Mouse (Mus musculus) gastrocnemius, postnatal 25 days (tissue): ENCODE data around the gene Dao. TPM values are rescaled to one million over a fixed set of nuclear protein-coding genes. Genes with fewer than 3 reads are reported as not detected.

Experiments used
- total RNA-seq, 2 experiments: library from RNA; stranded (reverse); gene quantifications; 1 replicate in 1 of 2; 2 replicates in 1 of 2; pipeline ENCODE4 v1.2.3; 2021

Gene Dao
- total RNA-seq, 2 experiments from 2014 or later: not detected

Other genes with a start within 250 kb of the Dao start
- 1 to 10 TPM; 5.8 to 8.2 TPM for gene Sart3, start 231.2 kb upstream of the Dao start, total RNA-seq
- 100 to 1,000 TPM; 126 to 135 TPM for gene Iscu, start 231.0 kb upstream of the Dao start, total RNA-seq
- gene Tmem119, start 203.2 kb upstream of the Dao start, total RNA-seq: 1 to 10 TPM; 3.0 to 3.6 TPM
- 1 to 10 TPM in 1 of 2 experiments, under 1 TPM in 1; 0.43 to 1.2 TPM for gene Selplg, start 171.1 kb upstream of the Dao start, total RNA-seq
- 10 to 100 TPM; 11.9 to 17.1 TPM for gene Coro1c, start 94.9 kb upstream of the Dao start, total RNA-seq
- gene Ssh1, start 9.8 kb upstream of the Dao start, total RNA-seq: 1 to 10 TPM; 6.5 to 6.7 TPM
- 1 to 10 TPM; 6.8 to 7.2 TPM for gene Usp30, start 61.8 kb downstream of the Dao start, total RNA-seq
- gene Svop, start 87.9 kb downstream of the Dao start, total RNA-seq: not detected
- 1 to 10 TPM; 1.2 to 1.4 TPM for gene Alkbh2, start 124.5 kb downstream of the Dao start, total RNA-seq
- 10 to 100 TPM; 10.5 TPM for gene Ung, start 126.7 kb downstream of the Dao start, total RNA-seq
- 100 to 1,000 TPM; 120 to 133 TPM for gene Acacb, start 142.8 kb downstream of the Dao start, total RNA-seq